Mouse (Mus musculus) retina, embryonic 14.5 days (tissue): ENCODE measurements around the gene Zfp365.

Experiments used
- DNase-seq: peaks from one replicate; pipeline ENCODE4 v3.0.0-alpha.2; 2015; ENCODE audit warnings: low spot score

Zfp365 gene

GRCm38 (mm10) chr10:67903387-67903786 lies 9.1 kb downstream of the Zfp365 start:
- no peak for DNase-seq

GRCm38 (mm10) chr10:67901179-67901578 lies 11.3 kb downstream of the Zfp365 start:
- DNase-seq = peak; percentile 35

- no peak for DNase-seq
Measured at GRCm38 (mm10) chr10:67898949-67899675, 13.3 kb downstream of the Zfp365 start.

- DNase-seq = no peak
Measured at GRCm38 (mm10) chr10:67898355-67898935, 14.0 kb downstream of the Zfp365 start.

- no peak for DNase-seq
Measured at GRCm38 (mm10) chr10:67897281-67897680, 15.2 kb downstream of the Zfp365 start.

- DNase-seq = no peak
Measured at GRCm38 (mm10) chr10:67894683-67895082, 17.8 kb downstream of the Zfp365 start.

- DNase-seq = peak; percentile 27
Measured at GRCm38 (mm10) chr10:67894059-67894458, 18.4 kb downstream of the Zfp365 start.

- DNase-seq = no peak
Measured at GRCm38 (mm10) chr10:67893226-67893625, 19.2 kb downstream of the Zfp365 start.

- DNase-seq = no peak
Measured at GRCm38 (mm10) chr10:67891126-67891525, 21.3 kb downstream of the Zfp365 start.

- DNase-seq = no peak
Measured at GRCm38 (mm10) chr10:67887971-67888370, 24.5 kb downstream of the Zfp365 start.

GRCm38 (mm10) chr10:67880692-67881091 lies 31.8 kb downstream of the Zfp365 start:
- no peak for DNase-seq

- DNase-seq = peak; percentile 90
Measured at GRCm38 (mm10) chr10:67871811-67872210, 40.7 kb downstream of the Zfp365 start.

- DNase-seq = no peak
Measured at GRCm38 (mm10) chr10:67868234-67868633, 44.2 kb downstream of the Zfp365 start.

GRCm38 (mm10) chr10:67865841-67866240 lies 46.6 kb downstream of the Zfp365 start:
- no peak for DNase-seq

GRCm38 (mm10) chr10:67865063-67865462 lies 47.4 kb downstream of the Zfp365 start:
- no peak for DNase-seq

GRCm38 (mm10) chr10:67862331-67862730 lies 50.1 kb downstream of the Zfp365 start:
- DNase-seq = peak; percentile 63

- peak; percentile 93 for DNase-seq
Measured at GRCm38 (mm10) chr10:67858878-67859277, 53.6 kb downstream of the Zfp365 start.

- DNase-seq = no peak
Measured at GRCm38 (mm10) chr10:67857561-67857906, 54.9 kb downstream of the Zfp365 start.

- no peak for DNase-seq
Measured at GRCm38 (mm10) chr10:67856791-67857560, 55.5 kb downstream of the Zfp365 start.

GRCm38 (mm10) chr10:67855760-67856159 lies 56.7 kb downstream of the Zfp365 start:
- no peak for DNase-seq

- no peak for DNase-seq
Measured at GRCm38 (mm10) chr10:67852411-67852810, 60.1 kb downstream of the Zfp365 start.

GRCm38 (mm10) chr10:67851079-67851478 lies 61.4 kb downstream of the Zfp365 start:
- no peak for DNase-seq

- DNase-seq = no peak
Measured at GRCm38 (mm10) chr10:67846016-67846650, 66.3 kb downstream of the Zfp365 start.
